Mouse (Mus musculus) heart, adult 11 months (tissue): ENCODE results near the gene Plekha5.
A peak's percentile ranks its signal among the peaks of the same experiment; 100 is the strongest.

Experiments
- DNase-seq: peaks from one replicate; pipeline ENCODE4 v3.0.0; 2022

Plekha5 gene

DNA sequence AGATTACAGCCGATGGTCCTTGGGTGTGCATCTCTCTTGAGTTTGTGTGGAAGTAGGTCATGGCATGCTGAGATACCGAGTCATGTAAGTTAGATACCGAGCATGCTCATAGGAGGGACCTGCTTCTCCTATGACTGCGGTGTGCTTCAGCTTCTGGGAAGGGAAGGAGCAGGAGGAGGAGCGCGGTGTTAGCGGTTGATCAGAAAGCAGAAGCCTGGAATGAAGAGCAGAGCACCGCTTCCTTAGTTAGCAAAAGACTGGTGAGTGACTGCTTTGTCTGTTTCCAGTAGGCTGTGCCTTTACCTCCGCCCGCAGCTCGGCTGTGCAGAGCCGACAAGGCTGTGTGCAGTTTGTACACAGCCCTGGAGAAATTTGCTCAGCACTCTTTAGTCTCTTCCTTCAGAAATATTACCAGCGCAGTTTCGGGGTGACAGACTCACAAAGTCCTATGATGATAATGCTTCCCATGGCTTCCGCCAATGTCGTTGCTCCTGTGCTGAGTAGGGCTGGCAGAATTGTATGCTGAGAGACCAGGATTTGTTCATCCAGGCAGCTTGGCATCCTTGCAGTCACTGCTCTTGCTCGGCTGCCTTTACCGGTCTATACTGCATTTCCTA, 67.2 kb downstream of the Plekha5 start:
- DNase-seq: peak; percentile 82

DNA sequence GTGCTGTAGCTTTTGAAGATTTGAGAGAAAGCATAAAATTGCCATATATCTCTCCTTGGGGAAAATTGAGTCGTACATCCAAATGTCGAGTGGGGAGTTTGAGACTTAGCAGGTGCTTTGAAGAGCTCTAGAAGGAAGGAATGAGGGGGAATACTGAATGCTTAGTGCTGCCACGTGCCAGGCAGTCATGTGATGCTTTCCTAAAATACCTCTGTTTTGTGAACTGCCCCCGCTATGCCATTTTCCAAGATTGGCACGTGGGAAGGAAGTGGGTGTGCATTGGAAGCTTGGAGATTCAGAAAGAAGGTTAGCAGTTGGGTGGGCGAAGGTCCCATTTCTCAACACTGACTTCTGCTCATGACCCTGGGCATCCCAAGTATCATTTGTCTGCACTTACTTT, 68.2 kb downstream of the Plekha5 start:
- peak; percentile 70 for DNase-seq

- peak; percentile 13 for DNase-seq
Measured at GRCm38 (mm10) chr6:140498074-140498473, 74.2 kb downstream of the Plekha5 start.

DNA sequence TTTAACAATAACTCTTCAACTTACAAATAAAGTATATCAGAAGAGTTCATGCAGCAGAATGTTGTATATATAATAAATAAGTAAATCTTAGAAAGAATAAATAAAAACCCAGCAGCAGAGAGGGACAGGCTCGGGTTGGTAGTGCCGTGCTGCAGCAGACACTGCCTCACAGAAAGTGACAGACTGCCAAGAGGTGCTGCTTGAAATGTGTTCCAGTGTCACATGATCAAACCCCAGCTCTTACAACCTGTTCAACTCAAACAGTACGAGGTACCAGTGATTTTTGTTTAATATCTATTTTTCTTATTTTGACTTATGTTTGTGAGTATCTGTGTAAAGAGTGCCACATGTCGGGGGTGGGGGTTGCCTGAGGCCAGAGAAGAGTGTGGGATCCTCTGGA, 75.1 kb downstream of the Plekha5 start:
- DNase-seq: peak; percentile 88

GRCm38 (mm10) chr6:140500829-140501228, 77.0 kb downstream of the Plekha5 start:
- DNase-seq: peak; percentile 71

DNA sequence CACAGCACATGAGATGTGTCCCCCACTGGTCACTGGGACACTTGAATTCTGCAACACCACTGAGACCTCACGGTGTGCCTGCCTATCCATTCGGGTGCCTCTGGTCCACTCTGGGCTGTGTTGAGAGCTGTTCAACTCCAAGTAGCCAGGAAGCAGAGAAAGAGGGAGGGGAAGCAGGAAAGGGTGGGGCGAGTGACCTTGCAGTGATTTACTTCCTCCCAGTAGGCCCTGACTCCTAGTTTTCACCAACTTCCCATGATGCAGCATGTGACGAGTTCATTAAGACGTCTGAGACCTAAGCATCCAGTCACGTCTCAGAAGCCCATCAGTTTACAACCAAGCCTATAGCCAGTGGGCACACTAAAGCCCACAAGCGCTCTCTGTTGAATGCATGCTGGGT, 78.0 kb downstream of the Plekha5 start:
- peak; percentile 87 for DNase-seq

DNA sequence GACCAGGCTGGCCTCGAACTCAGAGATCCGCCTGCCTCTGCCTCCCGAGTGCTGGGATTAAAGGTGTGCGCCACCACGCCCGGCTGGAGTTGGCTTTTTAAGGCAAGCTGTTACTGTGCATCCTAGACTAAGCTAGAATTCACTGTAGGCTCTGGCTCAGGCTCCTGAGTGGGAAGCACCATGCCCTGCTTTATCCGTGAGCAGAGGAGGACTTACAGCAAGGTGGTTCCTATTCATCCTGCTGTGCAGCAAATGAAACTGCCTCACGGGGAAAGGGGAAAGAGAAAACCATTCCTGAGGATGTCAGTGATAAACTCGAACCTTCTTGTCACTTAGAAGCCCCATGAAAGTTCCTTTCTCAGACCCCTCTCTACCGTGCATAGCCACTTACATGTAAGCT, 80.9 kb downstream of the Plekha5 start:
- peak; percentile 82 for DNase-seq

GRCm38 (mm10) chr6:140507605-140508004, 83.8 kb downstream of the Plekha5 start:
- DNase-seq: no peak

DNA sequence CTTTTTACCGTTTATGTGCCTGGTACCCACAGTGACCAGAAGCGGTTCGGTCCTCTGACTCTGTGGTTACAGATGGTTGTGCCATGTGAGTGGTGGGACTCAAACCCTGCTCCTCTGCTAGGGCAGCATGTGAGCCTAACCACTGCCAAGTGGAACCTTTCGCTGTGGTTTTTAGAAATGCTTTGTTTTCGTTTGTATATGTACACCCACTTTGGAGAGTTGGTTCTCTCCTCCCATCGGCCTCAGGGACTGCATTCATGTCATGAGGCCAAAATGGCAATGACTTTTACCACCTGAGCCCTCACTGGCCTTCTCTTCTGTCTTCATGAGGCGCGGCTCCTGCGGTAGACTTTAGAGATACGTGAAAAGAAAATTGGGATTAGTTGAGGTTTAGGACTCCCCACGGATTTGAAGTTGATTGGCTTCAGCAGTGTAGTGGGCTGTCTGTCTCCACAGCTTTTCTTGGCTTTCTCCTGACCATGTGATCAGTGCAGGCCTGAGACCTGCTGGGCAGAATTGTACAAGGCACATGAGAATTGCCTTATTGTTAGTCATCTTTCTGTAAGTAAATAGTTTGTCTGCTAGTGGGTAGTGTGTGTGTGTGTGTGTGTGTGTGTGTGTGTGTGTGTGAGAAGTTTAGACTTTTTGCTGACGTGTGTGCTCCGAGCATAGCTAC, 84.8 kb downstream of the Plekha5 start:
- DNase-seq: peak; percentile 85

GRCm38 (mm10) chr6:140509151-140509530, 85.3 kb downstream of the Plekha5 start:
- peak; percentile 66 for DNase-seq

GRCm38 (mm10) chr6:140512016-140512415, 88.2 kb downstream of the Plekha5 start:
- DNase-seq: no peak

- peak; percentile 86 for DNase-seq
Measured at GRCm38 (mm10) chr6:140512427-140512826, 88.6 kb downstream of the Plekha5 start.

DNA sequence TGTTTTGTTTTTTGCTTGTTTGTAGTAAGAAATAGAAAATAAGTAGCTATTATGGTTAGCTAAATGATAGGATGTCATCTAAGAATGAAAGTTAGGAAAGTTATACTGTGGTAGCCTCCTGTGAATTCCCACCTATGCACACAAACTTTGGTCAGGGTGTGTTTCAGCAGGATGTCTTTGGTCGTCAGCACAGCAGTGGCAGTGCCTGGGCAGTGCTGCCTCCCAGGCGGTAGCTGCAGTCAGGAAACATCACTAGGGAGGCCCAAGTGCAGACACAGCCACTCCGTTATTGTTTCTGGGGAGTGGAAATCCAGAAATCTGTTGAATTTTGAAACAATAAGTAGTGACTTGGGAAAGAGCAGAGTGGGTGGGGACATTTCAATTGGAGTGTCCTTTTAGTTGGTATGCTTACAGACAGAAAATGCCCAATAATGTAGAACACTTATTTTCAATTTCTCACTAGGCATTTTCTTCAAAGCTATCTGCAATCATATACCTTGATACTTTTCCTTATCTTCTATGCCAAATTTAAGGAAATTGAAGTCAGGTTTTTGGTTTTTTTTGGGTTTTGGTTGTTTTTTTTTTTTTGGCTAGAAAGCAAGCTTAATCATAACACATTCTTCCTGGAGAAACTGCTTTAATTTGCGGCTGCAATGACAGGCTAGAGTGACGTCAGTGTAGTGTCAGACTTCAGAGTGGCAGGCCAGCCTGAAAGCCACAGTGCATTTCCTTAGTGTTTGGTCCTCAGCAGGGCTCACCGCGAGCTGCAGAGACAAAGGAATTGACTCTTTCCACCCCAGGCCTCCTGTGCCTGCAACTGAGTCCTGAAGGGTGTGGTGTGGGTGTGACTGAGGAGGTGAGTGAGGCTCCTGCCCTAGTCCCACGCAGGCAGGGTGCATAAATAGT, 90.6 kb downstream of the Plekha5 start:
- peak; percentile 94 for DNase-seq

- DNase-seq: peak; percentile 11
Measured at GRCm38 (mm10) chr6:140515550-140515949, 91.7 kb downstream of the Plekha5 start.

DNA sequence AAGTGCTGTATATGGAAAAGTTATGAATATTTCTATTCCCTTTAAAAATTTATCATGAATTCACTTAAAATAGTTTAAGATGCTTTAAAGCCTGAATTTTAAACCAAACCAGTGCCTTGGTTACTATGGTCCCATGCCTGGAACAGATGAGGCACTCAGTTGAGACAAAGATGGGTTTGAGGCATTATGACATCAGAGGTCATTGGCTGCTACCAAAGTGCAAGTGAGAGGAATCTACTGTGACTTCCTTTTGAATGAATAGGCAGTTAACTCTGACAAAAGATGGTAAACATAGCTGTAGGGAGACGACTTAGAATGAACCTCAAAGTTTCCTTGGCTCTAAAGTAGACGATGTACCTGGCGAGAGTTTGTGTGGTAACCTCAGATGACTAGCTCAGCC, 92.3 kb downstream of the Plekha5 start:
- DNase-seq: peak; percentile 55

DNA sequence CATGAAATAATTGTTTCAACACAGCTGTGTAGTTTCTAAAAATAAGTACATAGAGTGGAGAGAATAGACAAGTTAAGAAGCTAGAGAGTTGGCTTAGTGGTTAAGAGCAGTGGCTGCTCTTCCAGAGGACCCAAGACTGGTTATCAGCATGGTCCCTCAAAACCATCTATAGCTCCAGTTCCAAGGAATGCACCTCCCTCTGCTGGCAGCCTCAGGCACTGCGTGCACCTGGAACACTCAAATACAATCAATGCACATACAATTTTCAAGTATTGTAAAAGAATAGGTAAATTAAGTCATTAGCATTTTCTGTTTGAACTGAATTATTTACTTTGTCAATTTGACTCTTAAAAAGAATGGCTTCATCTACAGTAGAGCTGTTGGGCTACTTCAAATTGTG, 93.3 kb downstream of the Plekha5 start:
- DNase-seq: peak; percentile 74

- peak; percentile 91 for DNase-seq
Measured at GRCm38 (mm10) chr6:140519019-140519418, 95.2 kb downstream of the Plekha5 start.

DNA sequence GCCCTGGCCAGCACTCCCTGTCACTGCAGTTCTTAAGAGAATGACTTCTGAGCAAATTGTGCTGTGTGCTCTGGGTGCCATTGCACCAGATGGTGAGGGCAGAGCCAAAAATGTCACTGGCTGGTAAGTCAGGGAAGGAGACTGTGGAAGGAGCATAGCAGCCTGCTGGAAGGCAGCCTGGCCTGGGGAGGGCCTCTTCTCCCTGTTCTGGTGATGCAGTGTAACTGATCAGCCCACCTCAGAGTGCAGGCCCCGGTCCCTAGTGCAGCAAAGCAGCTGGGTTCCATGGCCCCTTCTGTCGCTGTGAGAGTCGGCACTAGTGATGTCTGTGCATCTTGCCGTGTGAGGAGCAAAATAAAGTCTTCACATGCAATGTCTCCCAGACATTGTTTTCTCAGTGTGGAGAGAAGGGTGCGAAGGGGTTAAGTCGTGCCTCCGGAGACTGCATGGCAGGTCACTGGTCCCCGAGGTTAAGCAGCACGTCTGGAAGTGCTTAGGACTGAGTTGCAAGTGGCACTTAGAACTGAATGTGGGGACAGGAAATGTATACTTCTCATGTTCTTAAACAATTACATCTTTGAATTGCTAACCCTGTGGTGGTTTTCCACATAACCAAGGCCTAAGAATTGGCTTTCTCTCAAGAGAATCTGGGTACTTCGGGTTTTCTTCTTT, 95.8 kb downstream of the Plekha5 start:
- peak; percentile 87 for DNase-seq

DNA sequence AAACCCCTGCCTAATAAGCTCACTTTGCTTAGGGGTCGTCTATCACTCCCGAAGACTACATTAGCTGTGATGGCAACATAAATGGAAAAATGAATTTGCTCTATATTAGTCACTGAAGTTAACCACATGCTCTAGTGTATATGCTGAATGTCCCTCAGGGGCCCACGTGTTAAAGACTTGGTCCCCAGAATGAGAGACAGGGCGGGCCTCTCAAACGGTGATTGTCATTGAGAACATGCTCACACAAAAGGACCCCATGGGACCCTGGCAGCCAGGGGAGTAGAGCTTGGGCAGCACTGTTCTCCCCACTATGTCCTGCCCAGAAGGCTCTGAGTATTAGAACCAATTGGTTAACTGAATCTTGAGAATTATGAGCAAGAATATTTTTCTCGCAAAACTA, 97.1 kb downstream of the Plekha5 start:
- peak; percentile 86 for DNase-seq

DNA sequence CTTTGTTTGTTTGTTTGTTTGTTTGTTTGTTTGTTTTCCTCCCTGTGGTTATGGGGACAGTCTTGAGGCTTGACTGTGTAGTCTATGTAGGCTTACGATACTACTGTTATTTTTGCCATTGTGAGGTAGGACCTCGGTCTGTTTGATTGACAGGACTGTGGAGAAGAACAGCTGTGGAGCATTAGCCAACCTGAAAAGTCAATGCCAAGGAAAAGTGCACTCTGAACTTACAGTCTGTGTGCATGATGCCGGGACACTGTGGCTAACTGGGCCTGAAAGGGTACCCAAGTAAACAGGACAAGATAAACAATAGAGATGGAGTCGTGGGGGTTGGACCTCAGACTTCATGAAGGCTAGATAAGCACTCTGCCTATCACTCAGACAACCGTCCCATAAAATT, 98.0 kb downstream of the Plekha5 start:
- peak; percentile 22 for DNase-seq

- no peak for DNase-seq
Measured at GRCm38 (mm10) chr6:140523600-140523999, 99.7 kb downstream of the Plekha5 start.

DNA sequence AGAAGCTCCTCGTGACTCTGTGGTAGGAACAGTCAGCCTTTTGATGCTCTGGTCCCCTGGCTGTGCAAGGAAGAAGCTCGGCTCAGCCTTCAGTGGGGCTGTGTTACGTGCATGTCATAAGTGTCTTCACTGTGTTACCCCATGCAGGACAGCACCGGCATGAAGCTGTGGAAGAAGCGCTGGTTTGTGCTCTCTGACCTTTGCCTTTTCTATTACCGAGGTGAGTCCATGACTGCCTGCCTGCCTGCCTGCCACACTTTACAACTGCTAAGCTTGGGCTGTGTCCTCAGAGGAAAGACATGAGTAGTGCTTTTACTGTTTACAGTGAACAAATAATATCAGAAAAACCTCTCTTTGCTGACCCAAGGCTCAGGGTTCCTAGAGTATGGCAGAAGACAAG, 104.6 kb downstream of the Plekha5 start:
- peak; percentile 53 for DNase-seq

DNA sequence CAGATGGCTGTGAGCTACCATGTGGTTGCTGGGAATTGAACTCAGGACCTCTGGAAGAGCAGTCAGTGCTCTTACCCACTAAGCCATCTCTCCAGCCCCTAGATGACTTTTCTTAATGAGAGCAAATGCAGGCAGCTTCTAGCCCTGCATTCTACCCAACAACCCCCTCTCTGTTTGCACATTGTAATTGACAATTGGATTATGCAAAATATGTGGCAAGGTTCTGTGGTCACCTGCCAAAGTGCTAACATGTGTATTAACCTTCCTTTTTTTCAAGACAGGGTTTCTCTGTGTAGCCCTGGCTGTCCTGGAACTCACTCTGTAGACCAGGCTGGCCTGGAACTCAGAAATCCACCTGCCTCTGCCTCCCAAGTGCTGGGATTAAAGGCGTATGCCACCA, 109.0 kb downstream of the Plekha5 start:
- peak; percentile 63 for DNase-seq
